Mouse (Mus musculus) layer of hippocampus, adult 8-10 months (tissue): ENCODE measurements at regions not wholly inside any gene's neighbourhood (a gene's known extent, or its start where the extent isn't known, plus 50 kb on each side); places are given as distances from the start of the nearest gene placed in this dataset.

Experiments
- DNase-seq, 2 experiments: peaks; one replicate each; pipeline ENCODE4 v3.0.0; 2022; ENCODE audit warnings: low spot score in 2 of 2

- DNase-seq = no peak
Observed at GRCm38 (mm10) chr11:11012660-11013455, 101.2 kb upstream of the Vwc2 start.

DNA sequence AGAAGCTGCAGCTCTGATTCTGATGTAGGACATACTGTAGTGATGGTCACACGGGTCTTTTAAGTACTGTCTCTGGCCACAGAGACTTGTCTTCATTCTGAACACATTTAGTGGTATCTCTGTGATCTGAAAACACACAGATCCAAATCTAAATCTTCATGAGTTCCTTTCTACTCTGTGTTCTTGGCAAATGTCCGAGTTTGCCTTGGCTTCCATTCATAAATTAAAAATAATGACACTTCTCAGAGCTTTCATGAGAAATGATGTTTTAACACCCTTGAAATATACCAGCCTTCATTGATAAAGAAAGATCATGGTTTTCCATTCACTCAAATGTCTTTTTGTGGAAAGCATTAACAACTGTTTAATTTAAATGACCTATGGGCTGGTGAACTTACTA is 100.4 kb upstream of the Vwc2 start:
- no peak for DNase-seq

DNA sequence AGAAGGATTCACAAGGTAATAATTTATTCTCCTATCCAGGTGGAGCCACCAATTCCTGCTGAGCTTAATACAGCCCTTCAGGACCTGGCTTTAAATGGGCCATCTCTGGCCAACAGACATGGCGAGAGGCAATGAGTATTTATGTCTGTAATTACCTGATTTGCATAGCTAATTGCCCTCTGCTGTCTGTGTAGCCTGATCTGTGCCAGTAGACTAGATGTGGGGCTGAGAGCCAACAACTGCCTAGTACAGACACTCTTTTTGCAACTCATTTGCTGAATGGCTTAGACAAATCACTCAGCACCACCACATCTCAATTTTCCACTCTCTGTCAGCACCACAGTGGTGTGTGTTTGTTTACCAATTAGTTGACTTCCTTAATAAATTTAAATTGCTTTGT is 99.9 kb upstream of the Vwc2 start:
- peak; percentile 15 for DNase-seq

- peak; percentile 18 to 46 for DNase-seq
Observed at GRCm38 (mm10) chr11:11014538-11014937, 99.5 kb upstream of the Vwc2 start.

DNA sequence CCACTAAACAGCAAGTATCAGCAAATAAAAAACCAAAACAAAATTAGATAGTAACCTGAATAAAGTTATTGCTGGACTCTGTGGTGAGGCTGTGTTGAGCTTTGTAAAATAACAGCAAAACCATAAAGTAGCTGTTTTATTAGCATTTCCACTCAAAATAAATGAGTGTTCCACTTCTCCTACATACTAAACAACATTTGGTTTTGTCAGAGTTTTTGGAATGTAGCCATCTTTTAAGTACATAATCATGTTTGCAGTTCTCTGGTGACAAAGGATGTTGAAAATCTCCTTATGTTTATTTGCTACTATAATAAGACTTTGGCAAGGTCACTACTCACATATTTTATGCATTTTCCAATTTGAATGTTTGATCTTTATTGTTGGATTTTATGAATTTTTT is 85.2 kb upstream of the Vwc2 start:
- no peak for DNase-seq
